Mouse (Mus musculus): ENCODE measurements around the gene 2510009E07Rik.
A peak's percentile ranks its signal among the peaks of the same experiment; 100 is the strongest.
"Not testable (repeated sequence)": the region's sequence is repeated elsewhere in the genome, so short reads cannot be mapped to it uniquely, and the experiment has no call there.

2510009E07Rik gene

DNA sequence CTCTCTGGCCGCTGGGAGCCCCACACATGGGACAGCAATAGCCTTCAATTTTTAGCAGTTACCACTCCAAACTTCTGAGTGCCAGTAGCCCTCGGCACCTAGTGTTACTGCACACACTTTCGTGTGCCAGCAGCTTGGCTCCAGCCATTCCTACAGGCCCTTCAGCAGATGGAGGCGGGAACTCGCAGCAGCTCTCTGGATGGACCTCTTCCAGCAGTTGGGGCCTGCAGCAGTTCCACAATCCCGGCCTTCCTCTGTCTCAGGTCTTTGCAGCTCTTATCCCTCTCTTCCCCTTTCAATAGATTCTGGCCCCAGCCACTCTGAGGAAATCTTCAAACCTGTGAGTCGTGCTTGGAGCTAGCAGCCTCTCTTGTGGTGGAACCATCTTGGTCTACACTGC lies 17.7 kb downstream of the 2510009E07Rik start:
- DNase-seq (ENCODE audit: low spot score) = no peak

DNA sequence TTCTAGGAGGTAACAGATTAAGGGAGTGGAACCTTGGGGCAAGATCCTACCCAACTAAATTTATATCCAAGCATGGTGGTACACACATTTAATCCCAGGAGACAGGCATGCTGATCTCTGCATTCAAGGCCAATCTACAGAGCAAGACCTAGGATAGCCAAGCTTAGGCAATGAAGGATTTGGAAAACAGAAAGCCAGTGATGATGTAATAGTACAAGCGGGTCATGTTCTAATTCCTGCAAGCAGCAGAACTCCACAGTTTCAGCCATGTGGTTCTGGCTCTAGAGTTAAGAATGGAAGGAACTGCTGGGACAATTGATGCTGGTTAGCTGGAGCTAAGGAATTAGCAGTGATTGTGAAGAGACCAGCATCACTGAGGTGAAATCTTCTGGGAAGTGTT lies 20.8 kb downstream of the 2510009E07Rik start:
- not testable (repeated sequence) for DNase-seq (ENCODE audit: low spot score)

DNA sequence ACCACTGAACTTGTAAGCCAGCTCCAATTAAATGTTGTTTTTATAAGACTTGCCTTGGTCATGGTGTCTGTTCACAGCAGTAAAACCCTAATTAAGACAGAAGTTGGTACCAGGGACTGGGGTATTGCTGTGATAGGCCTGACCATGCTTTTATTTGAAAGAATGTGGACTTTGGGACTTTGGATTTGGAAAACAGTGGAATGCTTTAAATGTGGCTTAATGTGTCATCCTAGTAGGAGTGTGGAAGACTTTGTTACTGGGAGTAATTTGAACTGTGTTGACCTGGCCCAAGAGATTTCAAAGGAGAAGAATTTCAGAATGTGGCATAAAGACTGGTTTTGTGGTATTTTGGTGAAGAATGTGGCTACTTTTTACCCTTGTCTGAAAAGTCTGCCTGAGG lies 21.4 kb downstream of the 2510009E07Rik start:
- DNase-seq (ENCODE audit: low spot score) = not testable (repeated sequence)

DNA sequence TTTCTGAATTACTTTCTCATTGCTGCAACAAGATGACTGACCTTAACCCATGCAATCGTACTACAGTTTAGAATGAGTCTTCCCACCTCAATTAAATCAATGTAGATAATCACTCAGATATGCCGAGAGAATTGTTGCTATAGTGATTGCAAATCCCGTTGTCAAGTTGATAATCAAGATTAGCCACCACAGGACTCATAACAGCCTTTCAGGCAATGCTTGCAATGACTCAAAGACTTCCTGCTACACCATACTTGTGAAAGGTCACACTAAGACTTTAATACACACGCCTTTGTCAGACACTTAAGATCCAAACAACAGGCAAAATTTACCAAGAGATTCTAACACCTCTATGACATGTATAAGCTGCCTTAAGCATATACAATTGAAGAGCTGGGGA lies 22.6 kb downstream of the 2510009E07Rik start:
- no peak for DNase-seq (ENCODE audit: low spot score)

DNA sequence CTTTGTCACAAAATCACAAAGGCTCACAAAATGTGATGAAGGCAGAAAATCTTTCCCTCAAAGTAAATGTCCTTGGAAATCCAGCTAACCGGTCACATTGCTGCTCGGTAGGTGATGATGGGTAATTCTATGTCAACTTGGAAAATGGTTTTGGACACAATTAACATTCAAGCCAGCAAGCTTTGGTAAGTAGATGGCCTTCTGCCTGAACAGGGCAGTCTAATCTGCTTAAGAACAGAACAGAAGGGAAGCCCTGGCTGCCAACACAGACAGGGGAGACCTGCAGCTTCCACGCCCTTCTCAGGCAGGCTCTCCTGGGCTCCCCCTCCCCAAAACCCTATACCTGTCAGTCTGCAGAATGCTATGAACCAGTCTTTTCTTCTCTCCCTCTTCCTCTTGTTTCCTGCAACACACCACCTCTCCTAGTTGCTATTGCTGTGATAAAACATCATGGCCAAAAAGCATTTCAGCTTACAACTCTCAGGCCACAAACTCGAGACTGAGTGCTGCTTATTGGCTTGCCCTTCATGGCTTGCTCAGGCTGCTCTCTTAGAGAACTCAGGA lies 29.0 kb downstream of the 2510009E07Rik start:
- DNase-seq (ENCODE audit: low spot score) = no peak

DNA sequence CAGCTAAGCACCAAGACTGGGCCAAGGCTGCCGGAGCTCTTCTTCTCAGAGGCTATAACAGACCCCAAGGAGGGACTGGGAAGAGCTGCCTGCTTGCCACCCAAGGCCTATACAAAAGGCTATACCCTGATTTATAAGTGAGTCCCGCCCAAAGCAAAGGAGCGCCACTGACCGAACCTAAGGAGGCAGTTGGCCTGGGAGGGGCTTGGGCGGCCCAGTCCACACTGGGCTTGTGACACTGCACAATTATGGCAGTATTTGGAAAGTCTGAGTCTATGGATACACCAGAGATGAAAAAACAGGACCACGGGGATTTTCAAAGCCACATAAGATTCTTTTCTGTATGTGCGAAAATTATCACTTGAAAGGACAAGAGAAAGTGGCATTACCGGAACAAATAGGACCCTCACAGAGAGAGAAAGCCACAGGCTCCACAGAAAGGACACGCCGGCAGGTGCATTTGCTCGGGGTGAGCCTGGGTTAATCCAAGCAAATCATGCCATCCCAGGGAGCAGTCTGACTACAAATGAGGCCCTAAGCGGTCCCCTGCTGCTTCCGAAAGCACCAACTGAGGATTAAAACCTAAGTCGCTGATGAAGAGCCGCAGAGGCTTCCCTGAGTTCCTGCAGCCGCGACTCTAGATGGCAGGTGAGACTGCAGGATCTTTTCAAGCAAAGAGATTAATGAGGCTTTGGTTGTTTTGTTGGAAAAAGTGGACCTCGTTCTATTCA lies 29.7 kb downstream of the 2510009E07Rik start:
- DNase-seq (ENCODE audit: low spot score) = no peak

DNA sequence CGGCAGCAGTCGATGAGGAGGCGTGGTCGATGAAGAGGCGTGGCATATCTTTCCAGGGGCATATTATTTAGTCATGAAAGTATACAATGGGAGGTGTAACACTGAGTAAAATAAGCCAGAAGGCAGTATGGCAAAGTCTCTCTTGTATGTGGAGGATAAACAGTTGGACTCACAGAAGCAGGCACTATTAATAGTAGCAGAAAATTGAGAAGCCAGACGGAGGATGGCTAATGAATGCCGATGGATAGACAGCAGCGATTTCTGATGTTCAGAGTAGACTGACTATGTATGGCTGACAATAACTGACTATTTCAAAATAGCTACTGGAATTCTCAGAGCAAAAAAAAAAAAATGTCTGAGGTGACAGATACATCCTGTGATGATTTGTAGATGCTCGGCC lies 38.5 kb downstream of the 2510009E07Rik start:
- DNase-seq (ENCODE audit: low spot score) = peak; percentile 59

DNA sequence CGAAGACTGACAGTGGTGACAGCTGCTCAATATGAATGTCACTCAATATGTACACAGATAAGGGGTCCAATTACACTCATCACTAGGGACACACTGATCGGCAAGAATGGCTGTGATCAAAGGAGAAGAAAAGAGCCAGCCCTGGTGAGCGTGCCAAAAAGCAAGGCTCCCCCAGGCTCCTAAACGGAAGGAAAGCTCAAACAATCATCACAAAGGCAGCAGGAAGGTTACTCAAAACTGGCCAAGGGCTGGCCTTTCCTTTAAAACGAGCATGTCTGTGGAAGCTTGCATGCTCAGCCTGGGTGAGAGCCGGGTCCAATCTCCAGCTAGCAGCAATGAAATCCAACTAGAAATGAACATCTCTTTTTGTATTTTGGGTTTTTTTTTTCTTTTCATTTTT lies 39.2 kb downstream of the 2510009E07Rik start:
- no peak for DNase-seq (ENCODE audit: low spot score)

DNA sequence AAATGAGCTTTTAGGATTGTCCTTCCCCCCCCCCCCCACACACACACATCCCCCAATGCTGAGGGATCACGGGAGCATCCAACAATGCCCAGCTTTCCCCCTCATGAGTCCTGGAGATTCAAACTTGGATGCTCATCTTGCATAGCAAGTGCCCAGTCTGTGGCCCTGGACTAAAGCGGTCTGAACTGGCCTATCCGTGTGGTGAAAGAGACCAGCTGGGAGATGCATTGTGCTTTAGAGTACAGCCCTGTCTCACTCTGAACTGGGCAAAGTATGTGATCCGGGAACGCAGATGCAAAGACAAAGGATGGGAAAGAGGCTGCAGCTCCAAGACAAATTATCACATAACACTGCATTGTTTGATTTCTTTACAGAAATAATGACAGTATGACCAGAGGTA lies 40.1 kb downstream of the 2510009E07Rik start:
- DNase-seq (ENCODE audit: low spot score) = no peak

DNA sequence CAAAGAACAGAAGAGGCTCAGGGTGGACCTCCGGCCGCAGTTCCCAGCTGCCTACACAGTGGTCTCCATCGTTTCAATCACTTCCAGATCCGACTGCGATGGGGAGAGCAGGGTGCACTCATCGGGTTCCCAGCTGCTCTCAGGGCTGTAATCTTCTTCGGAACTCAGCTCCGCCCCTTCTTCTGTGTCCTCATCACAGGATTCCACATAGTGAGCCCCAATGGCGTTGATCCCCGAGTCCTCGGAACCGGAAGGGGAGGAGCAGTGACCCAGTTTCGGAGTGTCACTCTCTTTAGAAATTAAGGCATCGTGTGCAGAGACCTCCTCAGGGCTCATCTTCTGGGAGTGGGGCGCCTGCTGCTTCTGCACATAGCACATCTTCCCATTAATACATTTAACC lies 41.3 kb downstream of the 2510009E07Rik start:
- no peak for DNase-seq (ENCODE audit: low spot score)

DNA sequence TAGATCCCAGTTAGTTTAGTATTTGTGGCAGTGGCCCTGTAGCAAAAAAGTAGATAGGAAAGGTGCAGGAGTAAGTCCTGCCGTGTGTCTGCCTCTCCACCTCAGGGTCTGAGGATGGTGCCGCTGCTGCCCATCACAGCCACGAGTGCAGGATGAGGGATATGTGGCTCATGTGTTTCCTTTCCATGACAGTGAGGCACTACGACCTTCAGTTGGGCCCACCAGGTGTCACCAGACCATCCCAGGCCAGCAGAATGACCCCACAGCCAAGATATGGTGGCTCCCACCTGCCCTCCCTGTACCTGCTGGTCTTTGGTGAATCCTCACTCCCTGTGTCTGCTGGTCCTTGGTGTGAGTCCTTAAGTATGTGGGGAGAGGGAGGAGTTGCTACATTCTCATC lies 43.3 kb downstream of the 2510009E07Rik start:
- DNase-seq (ENCODE audit: low spot score) = no peak

DNA sequence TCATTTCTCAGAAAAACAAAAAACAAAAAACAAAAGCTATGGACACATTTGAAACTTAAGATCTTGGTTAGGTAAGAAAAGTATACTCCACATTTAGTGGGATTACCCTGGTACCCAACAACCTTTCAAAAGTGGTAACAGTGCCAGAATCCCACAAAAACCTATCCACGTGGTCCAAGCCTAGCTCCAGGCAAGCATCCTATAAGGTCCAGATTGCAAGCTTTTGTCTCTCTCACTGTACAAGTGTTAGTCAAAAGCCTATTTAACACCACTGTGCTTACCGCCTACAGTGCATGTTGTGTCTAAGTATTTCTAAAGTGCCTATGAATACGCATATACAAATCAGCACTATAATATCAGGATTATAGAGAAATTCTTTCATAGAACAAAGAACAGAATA lies 44.2 kb downstream of the 2510009E07Rik start:
- DNase-seq (ENCODE audit: low spot score) = no peak

DNA sequence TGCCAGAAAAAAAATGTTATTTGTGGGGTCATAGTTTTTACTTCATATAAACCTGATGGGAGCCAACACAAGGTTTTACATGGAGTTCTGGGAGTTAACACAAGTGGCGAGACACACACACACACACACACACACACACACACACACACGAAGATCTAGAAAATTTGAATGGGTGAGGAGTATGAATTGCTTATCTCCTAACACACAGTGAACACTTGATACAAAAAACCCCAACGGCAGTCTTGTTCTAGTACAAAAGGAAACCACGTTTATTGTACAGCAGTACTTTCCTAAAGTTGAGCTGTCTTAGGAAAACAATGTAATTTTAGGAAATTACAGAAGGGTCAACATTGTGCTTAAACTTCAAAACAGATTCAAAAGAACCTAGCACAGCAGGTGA lies 45.7 kb downstream of the 2510009E07Rik start:
- no peak for DNase-seq (ENCODE audit: low spot score)

DNA sequence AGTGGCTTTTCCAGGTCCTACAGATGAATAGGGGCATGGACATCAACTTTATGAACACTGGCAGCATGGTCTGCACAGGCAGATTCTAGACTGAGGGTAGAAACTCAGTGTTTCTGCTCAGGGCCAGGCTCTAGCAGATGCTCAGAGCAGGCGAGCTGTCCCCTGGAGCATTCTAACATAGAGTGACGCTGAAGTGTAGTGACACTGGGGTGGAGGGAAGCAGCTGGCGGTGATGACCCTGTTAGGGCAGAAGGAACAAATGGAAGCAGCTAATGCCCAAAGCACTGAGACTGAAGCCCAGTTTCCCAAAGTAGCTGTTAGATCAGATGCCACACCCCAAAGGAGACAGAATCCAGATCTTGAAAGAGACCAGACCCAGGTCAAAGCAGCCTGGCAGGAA lies 48.0 kb downstream of the 2510009E07Rik start:
- no peak for DNase-seq (ENCODE audit: low spot score)

DNA sequence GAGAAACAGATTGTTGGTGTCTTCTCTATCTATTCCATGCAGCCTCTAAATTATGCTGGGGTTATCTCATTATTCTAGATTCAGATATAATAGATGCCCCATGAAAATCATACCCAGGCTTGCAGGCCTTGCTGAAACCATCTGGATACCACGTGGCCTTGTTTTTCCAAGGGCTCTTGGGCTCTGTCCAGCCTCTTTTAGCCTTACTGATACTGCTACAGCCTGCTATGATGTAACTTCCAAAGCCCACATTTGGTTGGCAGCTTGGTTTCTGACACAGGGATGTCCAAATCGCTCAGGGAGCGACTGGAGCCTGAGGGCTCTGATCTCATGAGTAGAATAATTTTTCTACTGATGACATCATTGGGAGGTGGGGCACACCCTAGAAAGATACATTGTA lies 48.5 kb downstream of the 2510009E07Rik start:
- DNase-seq (ENCODE audit: low spot score) = no peak

DNA sequence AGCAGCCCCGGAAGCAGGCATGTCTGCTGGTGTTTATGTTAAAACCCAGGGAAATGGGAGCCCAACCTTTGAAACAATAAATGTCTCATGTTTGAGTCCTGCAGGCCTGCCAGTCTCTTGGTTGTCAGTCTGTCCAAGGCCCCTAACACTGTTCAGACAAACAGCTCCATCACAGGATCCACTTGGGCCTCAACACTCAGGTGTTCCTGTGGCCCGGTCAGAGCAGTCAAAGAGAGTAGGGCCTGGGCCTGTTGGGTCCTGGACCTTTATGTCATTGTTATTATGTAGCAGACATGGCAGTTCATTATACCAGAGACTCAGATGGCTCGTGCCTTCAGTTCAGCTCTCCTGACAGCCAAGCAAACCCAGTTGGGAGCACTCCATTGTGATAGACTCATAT lies 49.9 kb downstream of the 2510009E07Rik start:
- no peak for DNase-seq (ENCODE audit: low spot score)

DNA sequence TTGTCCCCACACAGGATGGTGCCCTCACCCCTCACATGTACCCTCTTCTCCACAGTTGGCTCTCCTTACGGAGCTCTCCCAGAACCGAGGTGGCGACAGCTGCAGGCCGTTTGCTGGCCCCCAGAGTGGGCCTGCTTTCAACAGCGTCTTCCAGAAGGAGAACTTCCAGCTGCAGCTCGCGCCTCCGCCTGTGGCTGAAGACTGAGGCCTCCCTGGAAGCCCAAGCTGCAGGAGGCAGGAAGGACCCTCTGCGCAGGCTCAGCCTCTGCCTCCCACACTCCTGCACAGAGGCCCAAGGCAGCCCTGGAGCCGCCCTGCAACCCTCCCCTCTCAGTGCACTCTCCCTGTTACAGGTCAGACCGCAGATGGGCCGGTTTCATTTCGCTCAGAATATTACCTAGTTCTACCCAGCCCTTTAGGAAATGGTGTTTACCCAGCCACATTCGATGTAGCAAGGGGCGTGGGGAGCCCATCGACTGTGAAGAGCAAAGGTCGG lies 50.4 kb downstream of the 2510009E07Rik start:
- DNase-seq (ENCODE audit: low spot score) = no peak

DNA sequence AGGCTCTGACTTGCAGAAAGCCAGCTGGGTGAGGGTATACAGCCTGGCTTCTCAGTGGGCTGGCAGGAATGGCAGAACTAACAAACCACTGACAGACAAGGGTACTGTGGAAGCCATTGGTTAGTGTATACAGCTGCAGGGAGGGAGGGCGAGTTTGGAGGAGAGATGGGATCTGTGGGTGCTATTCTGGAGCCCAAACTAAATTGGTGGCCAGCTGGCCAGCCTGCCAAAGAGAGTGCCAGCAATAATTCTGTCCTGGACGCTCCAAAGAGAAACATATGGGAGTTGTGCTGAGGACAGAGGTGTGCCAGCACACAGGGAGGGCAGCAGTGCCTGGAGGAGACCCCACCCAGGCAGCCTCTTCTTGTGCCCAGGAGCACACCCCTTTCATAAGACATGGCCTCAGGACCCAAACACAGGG lies 50.8 kb downstream of the 2510009E07Rik start:
- DNase-seq (ENCODE audit: low spot score) = no peak

DNA sequence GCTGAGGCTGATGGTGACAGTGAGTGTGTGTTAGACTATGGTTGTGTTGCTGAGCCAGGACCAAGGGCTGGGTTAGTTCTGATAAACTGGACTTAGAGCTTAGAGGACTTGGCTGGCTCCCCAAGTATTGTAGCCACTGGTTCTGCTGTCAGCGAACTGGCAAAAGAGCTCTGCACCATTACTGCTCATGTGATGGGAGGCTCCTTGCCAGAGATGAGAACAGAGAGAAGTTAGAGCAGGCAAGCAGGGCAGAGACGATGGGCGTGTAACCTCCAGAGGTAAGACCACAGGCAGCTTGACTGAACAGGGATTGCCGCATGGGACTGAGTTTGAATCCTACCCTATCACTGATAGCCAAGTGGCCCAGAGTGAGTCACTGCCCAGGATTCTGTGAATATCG lies 51.6 kb downstream of the 2510009E07Rik start:
- no peak for DNase-seq (ENCODE audit: low spot score)

DNA sequence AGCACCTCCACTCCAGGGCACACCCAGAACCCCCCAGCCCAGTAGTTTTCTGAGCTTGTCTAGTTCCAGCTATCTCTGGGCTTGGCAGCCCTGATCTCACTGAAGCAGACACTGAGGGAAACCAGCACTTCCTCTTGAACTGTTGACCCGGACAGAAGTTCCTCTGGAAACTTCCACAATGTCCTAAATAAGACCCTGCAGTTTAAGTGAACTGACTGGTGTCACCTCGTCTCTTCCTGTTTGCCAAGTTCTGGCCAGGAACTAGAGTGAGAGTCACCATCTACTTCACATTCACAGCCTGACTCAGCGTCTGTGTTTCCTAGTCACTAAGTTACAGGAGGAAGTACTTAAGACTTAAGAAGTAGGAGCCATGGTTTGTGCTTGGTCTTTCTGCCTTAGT lies 52.5 kb downstream of the 2510009E07Rik start:
- no peak for DNase-seq (ENCODE audit: low spot score)

DNA sequence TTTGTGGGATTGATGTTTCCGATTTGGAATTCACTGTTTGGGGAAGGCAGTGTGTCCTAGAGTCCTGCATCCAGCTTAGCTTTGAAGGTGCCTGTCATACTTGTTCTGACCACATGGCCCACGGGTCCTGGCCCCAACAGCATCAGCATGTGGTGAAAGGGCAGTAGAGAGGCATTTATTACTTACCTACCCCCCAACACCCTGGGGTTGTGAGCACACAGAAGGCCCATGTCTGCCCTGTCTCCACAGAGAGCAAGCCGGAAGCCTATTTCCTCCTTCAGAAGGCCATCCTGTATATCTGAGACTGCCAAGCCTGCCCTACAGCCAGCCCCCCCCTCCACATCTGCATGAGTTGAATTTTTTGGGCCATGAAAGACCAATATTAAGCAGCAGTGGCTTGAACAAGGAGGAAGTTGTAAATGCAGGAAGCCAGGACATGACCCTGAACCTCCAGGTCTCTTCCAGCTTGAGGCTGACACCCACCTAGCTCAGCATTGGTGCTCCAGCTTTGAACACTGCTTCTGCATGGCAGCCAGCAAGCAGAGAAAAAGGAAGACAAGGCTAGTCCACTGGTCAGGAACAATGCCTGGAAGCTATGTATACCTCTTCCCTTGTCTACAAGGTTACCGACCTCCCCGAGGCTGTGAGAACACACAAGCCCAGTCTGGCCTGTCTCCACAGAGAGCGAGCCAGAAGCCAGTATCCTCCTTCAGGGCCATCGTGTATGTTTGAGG lies 53.5 kb downstream of the 2510009E07Rik start:
- no peak for DNase-seq (ENCODE audit: low spot score)

DNA sequence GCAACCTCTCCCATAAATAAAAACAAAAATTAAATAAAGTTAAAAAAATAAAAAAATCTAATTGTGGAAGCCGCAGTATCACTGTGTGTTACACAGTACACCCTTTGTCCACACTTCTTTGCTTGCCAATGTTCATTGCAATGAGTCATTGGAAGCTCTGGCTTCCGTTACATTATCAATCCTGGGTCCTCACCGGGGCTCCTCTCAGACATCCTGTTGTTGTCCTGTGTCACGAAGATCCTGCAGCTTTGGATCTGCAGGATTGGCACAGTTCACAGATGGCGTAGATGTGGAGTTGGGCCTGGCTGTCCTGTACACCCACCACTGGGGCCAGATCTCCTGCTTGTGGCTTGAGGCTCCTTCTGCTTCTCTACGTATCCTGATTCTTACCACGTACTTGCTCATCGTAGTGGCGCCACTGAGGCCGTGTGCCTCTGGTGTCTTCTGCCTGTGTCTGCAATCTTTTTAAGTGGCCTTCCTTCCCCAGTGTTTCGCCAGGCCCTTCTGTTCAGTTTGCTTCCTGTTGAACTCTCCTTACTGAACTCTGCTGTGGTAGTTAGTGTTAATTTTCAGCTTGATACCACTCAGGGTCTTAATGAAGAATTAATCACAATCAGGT lies 57.2 kb downstream of the 2510009E07Rik start:
- DNase-seq (ENCODE audit: low spot score) = no peak
